ENCODE assay signal across 15 mouse cellular contexts in genomic region chr7:29228202-29228601, GRCm38 (mm10). TPM values are rescaled to one million over a fixed set of nuclear protein-coding genes. Genes with fewer than 3 reads are reported as not detected.
"Had no signal": no experiment of that assay in that cellular context is flagged by ENCODE, and none has a peak within 500 bp of the region (broad histone marks: within the 10 kb centered on the region; RNA-seq: fewer than 3 reads in every experiment).

No protein-coding gene starts in this region.

- H3K9me3 ChIP-seq: limb, embryonic 12.5 days; liver, embryonic 12.5 days; lung, embryonic 15.5 days; midbrain, embryonic 12.5 days had no signal

- H3K4me3 ChIP-seq: limb, embryonic 12.5 days; liver, embryonic 12.5 days; lung, embryonic 15.5 days; midbrain, embryonic 12.5 days had no signal

- H3K9ac ChIP-seq: limb, embryonic 12.5 days; liver, embryonic 12.5 days; lung, embryonic 15.5 days; midbrain, embryonic 12.5 days had no signal

- H3K27ac ChIP-seq: kidney, postnatal 0 days; limb, embryonic 12.5 days; liver, embryonic 12.5 days; lung, embryonic 15.5 days; midbrain, embryonic 12.5 days had no signal

- H3K36me3 ChIP-seq: limb, embryonic 12.5 days; lung, embryonic 15.5 days; midbrain, embryonic 12.5 days had no signal

- DNase-seq: kidney, adult 11 months; kidney, adult 9 months; kidney, postnatal 36 days; layer of hippocampus, adult 9-11 months; lung, postnatal 14 days; right cerebral cortex, postnatal 25 days had no signal

- ATAC-seq: liver, embryonic 12.5 days; midbrain, embryonic 16.5 days had no signal

- H3K4me2 ChIP-seq: limb, embryonic 12.5 days; liver, embryonic 12.5 days; lung, embryonic 15.5 days; midbrain, embryonic 12.5 days had no signal

RNA-seq across cellular contexts. Expression of gene Kcnk6, which starts 4.1 kb away (rescaled TPM):
- total RNA-seq: megakaryocyte-erythroid progenitor cell, adult 5-6 weeks had no signal

RNA-seq across cellular contexts. Expression of gene 2200002D01Rik, which starts 20.1 kb away (rescaled TPM):
- total RNA-seq: layer of hippocampus, adult 18-20 months; left cerebral cortex, postnatal 36 days had no signal
